8 mouse cellular contexts compared by ENCODE assay signal in genomic region chr16:4885760-4886689, GRCm38 (mm10). TPM values are rescaled to one million over a fixed set of nuclear protein-coding genes. Genes with fewer than 3 reads are reported as not detected.
DNase-seq lines count a peak whose midpoint lies in the region; ATAC-seq lines count a peak whose summit lies in the region.

Mgrn1 (plus strand) TSS chr16:4886249.

- peak within 1 kb of the TSS; percentile 89 for H3K4me3 ChIP-seq in hindbrain, embryonic 14.5 days (replicated peaks; ENCODE audit: low read length)

- peak; percentile 89 to 90 for DNase-seq in cerebellum, postnatal 36 days
- DNase-seq in frontal cortex, postnatal 36 days (ENCODE audit: low spot score in 2 of 2) = peak; percentile 81 to 82
- DNase-seq in hindbrain, embryonic 14.5 days (ENCODE audit: low spot score) = peak; percentile 84
- DNase-seq in left cerebral cortex, adult 11 months (ENCODE audit: low spot score) = peak; percentile 76
- peak; percentile 91 to 95 for DNase-seq in lung, postnatal 4 days
- peak; percentile 80 for DNase-seq in retina, postnatal 7 days (ENCODE audit: low read depth, low spot score)
- DNase-seq in urinary bladder, adult 2 months (ENCODE audit: low spot score) = peak; percentile 67

- no peaks in the 10 kb centered on the region for H3K36me3 ChIP-seq in hindbrain, embryonic 14.5 days (replicated peaks; ENCODE audit: control insufficient read depth, insufficient read depth)

- no peaks in the 10 kb centered on the region for H3K9me3 ChIP-seq in hindbrain, embryonic 14.5 days (ENCODE audit: control insufficient read depth, low read length)

- peak within 1 kb of the TSS; percentile 61 for H3K4me2 ChIP-seq in hindbrain, embryonic 14.5 days (replicated peaks)

- WGBS in hindbrain, embryonic 14.5 days = under 1% methylated on average over 48 of the region's 74 CpGs

- ATAC-seq in activated CD4-positive, CD25-positive, alpha-beta regulatory T cell, adult 4 months = peak; percentile 49
- peak; percentile 89 for ATAC-seq in hindbrain, embryonic 14.5 days (ENCODE audit: low FRiP score)

- H3K27ac ChIP-seq in hindbrain, embryonic 14.5 days = peak within 1 kb of the TSS; percentile 93

- peaks cover 30% of the 10 kb centered on the region for H3K4me1 ChIP-seq in hindbrain, embryonic 14.5 days (replicated peaks; ENCODE audit: control insufficient read depth, insufficient read depth, low read length)

- H3K27me3 ChIP-seq in hindbrain, embryonic 14.5 days (ENCODE audit: control insufficient read depth, insufficient read depth, low read length) = no peaks in the 10 kb centered on the region

- H3K9ac ChIP-seq in hindbrain, embryonic 14.5 days = peak within 1 kb of the TSS; percentile 86

RNA-seq across cellular contexts. Expression of gene Mgrn1, which starts in this region (rescaled TPM):
- polyA plus RNA-seq in activated CD4-positive, CD25-positive, alpha-beta regulatory T cell, adult 4 months (2017; shearing (Covaris generic)) = 10 to 100 TPM; 25.9 to 33.6 TPM
- 119 and 122 TPM in 2 replicates for polyA plus RNA-seq in hindbrain, embryonic 14.5 days (2014; fragmentation: Nextera tagmentation; extraction: Ambion mirVana)
- 84.0 and 91.8 TPM in 2 replicates for polyA plus RNA-seq in urinary bladder, adult 2 months (2012; rRNA removed)

Comparison
In these comparisons a context has a peak if more than half of its experiments do, and no peak if none do; other contexts are left out.
1. Peak in every context shown above with its lines: DNase-seq, ATAC-seq, H3K4me3 ChIP-seq and H3K27ac ChIP-seq.